Comparison of ENCODE assay signal across 8 mouse cellular contexts in the genomic region with DNA sequence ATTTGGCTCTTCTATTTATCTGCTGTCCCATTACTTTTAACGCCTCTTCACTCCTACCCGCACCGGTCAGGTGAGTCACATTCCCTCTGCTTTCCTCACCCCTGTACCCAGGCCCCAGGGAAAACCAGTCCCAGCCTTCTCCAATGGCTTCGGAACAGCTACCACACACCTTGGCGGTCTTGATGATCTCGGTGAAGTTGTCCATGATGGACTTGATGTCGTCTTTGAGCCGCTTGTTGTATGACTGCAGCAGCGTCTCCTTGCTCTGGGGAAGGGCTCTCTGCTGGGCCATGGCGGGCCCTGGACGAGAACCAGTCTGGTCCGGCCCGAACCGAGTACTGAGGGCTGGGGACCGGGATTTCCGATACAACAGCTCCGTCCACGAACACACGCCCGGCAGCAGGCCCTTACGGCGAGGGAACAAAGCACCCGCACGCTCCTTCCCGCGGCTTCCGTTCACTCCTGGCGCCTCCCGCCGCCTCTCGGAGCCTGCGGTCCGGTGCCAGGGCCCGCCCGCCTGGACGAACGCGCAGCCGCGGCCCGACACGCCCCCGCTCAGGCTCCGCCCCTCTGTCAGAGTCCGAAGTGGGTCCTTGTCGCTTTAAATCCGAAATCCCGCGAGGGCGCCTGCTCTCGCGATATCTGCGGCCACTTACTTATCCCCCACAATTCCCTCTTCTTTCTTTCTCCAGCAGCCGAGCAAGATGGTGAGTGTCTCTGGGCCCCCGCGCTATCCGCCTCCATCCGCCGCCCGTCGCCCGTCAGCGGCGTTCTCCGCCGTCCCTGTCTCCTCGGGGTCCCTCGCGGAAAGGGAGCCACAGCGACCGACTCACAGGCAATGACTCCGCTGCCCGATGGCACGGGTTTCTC. TPM values are rescaled to one million over a fixed set of nuclear protein-coding genes. Genes with fewer than 3 reads are reported as not detected.
A peak's percentile ranks its signal among the peaks of the same experiment; 100 is the strongest.
DNase-seq lines count a peak whose midpoint lies in the region; ATAC-seq and TF ChIP-seq lines count a peak whose summit lies in the region.

A gene (minus strand): TSS at position 554 of the 870 bp plus-strand sequence.
A gene (plus strand): TSS at position 641 of the 870 bp plus-strand sequence.

- TF ChIP-seq POLR2A in CH12.LX (IDR thresholded peaks at IDR 0.05; ENCODE audit: low read depth, low read length): peak; percentile 99
- peak; percentile 85 for TF ChIP-seq POLR2A in testis, adult 2 months (IDR thresholded peaks at IDR 0.05; ENCODE audit: control insufficient read depth, low read depth, low read length)

- DNase-seq in CH12.LX (ENCODE audit: extremely low read depth): peak; percentile 98
- DNase-seq in c-Kit-positive CD71-positive TER-119-negative erythroid progenitor cells, embryonic 14.5 days (ENCODE audit: low read depth): peak; percentile 97
- DNase-seq in heart, postnatal 0 days (ENCODE audit: low spot score): peak; percentile 96
- DNase-seq in kidney, postnatal 4 days: peak; percentile 100

- H3K36me3 ChIP-seq in CH12.LX (replicated peaks in 1 of 2; ENCODE audit: control insufficient read depth in 1 of 2, insufficient read depth in 1 of 2, low read length in 1 of 2): peaks cover 59 to 72% of the 10 kb centered on the region in 2 experiments
- H3K36me3 ChIP-seq in forebrain, embryonic 12.5 days (replicated peaks): peaks cover 67% of the 10 kb centered on the region
- peaks cover 56% of the 10 kb centered on the region for H3K36me3 ChIP-seq in heart, postnatal 0 days (replicated peaks; ENCODE audit: control insufficient read depth, insufficient read depth, low read length)
- H3K36me3 ChIP-seq in liver, embryonic 16.5 days (ENCODE audit: control insufficient read depth, insufficient read depth): peaks cover 44% of the 10 kb centered on the region
- H3K36me3 ChIP-seq in neural tube, embryonic 13.5 days: peaks cover 67% of the 10 kb centered on the region
- H3K36me3 ChIP-seq in testis, adult 2 months (ENCODE audit: control insufficient read depth, insufficient read depth, low read length): no peaks in the 10 kb centered on the region

- peaks cover 70% of the 10 kb centered on the region for H3K79me2 ChIP-seq in CH12.LX (replicated peaks; ENCODE audit: control insufficient read depth, extremely low read depth, insufficient read depth, poor library complexity, severe bottlenecking)

- peak within 1 kb of the TSS; percentile 90 for H3K4me2 ChIP-seq in CH12.LX (ENCODE audit: insufficient read depth, low read depth, poor library complexity, severe bottlenecking)
- H3K4me2 ChIP-seq in forebrain, embryonic 12.5 days: peak within 1 kb of the TSS; percentile 100
- H3K4me2 ChIP-seq in heart, postnatal 0 days (ENCODE audit: low read depth, low read length): peak within 1 kb of the TSS; percentile 97
- H3K4me2 ChIP-seq in liver, embryonic 16.5 days (ENCODE audit: low read depth, low read length): peak within 1 kb of the TSS; percentile 75
- peak within 1 kb of the TSS; percentile 100 for H3K4me2 ChIP-seq in neural tube, embryonic 13.5 days

- no peaks in the 10 kb centered on the region for H3K9me3 ChIP-seq in CH12.LX (replicated peaks; ENCODE audit: low read length)
- no peaks in the 10 kb centered on the region for H3K9me3 ChIP-seq in forebrain, embryonic 12.5 days
- H3K9me3 ChIP-seq in heart, postnatal 0 days (replicated peaks; ENCODE audit: control insufficient read depth, low read length): no peaks in the 10 kb centered on the region
- H3K9me3 ChIP-seq in liver, embryonic 16.5 days (replicated peaks; ENCODE audit: control insufficient read depth, low read length): no peaks in the 10 kb centered on the region
- H3K9me3 ChIP-seq in neural tube, embryonic 13.5 days: no peaks in the 10 kb centered on the region

- H3K4me3 ChIP-seq in CH12.LX (replicated peaks in 1 of 3; ENCODE audit: low read depth in 2 of 3, low read length in 2 of 3, poor library complexity in 1 of 3): peak within 1 kb of the TSS; percentile 69 to 98 (median 97)
- peak within 1 kb of the TSS; percentile 88 for H3K4me3 ChIP-seq in forebrain, embryonic 12.5 days (replicated peaks)
- H3K4me3 ChIP-seq in heart, postnatal 0 days (ENCODE audit: low read depth, low read length): peak within 1 kb of the TSS; percentile 68
- peak within 1 kb of the TSS; percentile 69 for H3K4me3 ChIP-seq in liver, embryonic 16.5 days (ENCODE audit: low read depth, low read length)
- peak within 1 kb of the TSS; percentile 96 for H3K4me3 ChIP-seq in neural tube, embryonic 13.5 days
- H3K4me3 ChIP-seq in testis, adult 2 months (ENCODE audit: control insufficient read depth, low read depth, low read length): peak within 1 kb of the TSS; percentile 91

- no peak for TF ChIP-seq CTCF in CH12.LX (conservative IDR thresholded peaks at IDR 0.05 in 1 of 2, IDR thresholded peaks at IDR 0.05 in 1 of 2; ENCODE audit: low read depth in 2 of 2, low read length in 2 of 2)
- no peak for TF ChIP-seq CTCF in heart, postnatal 0 days (IDR thresholded peaks at IDR 0.05; ENCODE audit: low read depth)
- no peak for TF ChIP-seq CTCF in testis, adult 2 months (IDR thresholded peaks at IDR 0.05; ENCODE audit: control insufficient read depth, insufficient read depth, insufficient replicate concordance, low read depth, low read length)

- no peaks in the 10 kb centered on the region for H3K27me3 ChIP-seq in CH12.LX (replicated peaks)
- no peaks in the 10 kb centered on the region for H3K27me3 ChIP-seq in forebrain, embryonic 12.5 days
- H3K27me3 ChIP-seq in heart, postnatal 0 days (ENCODE audit: control insufficient read depth, insufficient read depth, low read length): no peaks in the 10 kb centered on the region
- H3K27me3 ChIP-seq in liver, embryonic 16.5 days (ENCODE audit: control insufficient read depth, insufficient read depth, low read depth, low read length): no peaks in the 10 kb centered on the region
- H3K27me3 ChIP-seq in neural tube, embryonic 13.5 days: no peaks in the 10 kb centered on the region
- H3K27me3 ChIP-seq in testis, adult 2 months (ENCODE audit: control insufficient read depth, insufficient read depth, low read length): no peaks in the 10 kb centered on the region

- no peak for TF ChIP-seq EP300 in CH12.LX (IDR thresholded peaks at IDR 0.05; ENCODE audit: low read length)
- peak; percentile 95 for TF ChIP-seq EP300 in heart, postnatal 0 days (IDR thresholded peaks at IDR 0.05; ENCODE audit: low read depth)

- peak within 1 kb of the TSS; percentile 83 for H3K27ac ChIP-seq in CH12.LX (ENCODE audit: insufficient read depth, low read depth)
- peak within 1 kb of the TSS; percentile 96 for H3K27ac ChIP-seq in forebrain, embryonic 12.5 days
- peak within 1 kb of the TSS; percentile 87 for H3K27ac ChIP-seq in heart, postnatal 0 days (ENCODE audit: low read depth)
- peak within 1 kb of the TSS; percentile 89 for H3K27ac ChIP-seq in liver, embryonic 16.5 days (ENCODE audit: low read length)
- peak within 1 kb of the TSS; percentile 93 for H3K27ac ChIP-seq in neural tube, embryonic 13.5 days (replicated peaks)
- H3K27ac ChIP-seq in testis, adult 2 months (ENCODE audit: control insufficient read depth, insufficient read depth, low read depth, low read length): peak within 1 kb of the TSS; percentile 87

- dilution Hi-C loops in CH12.LX (cut with MboI; ENCODE audit: extremely low pct_ligation_motif_present, extremely low pct_unique_long_range_greater_than_20kb, low sequenced_read_pairs): no loop called here

- TF ChIP-seq RAD21 in CH12.LX (IDR thresholded peaks at IDR 0.05; ENCODE audit: low read depth, low read length): no peak

- peak within 1 kb of the TSS; percentile 98 for H3K9ac ChIP-seq in CH12.LX (ENCODE audit: insufficient read depth, low read depth)
- peak within 1 kb of the TSS; percentile 98 for H3K9ac ChIP-seq in forebrain, embryonic 12.5 days
- peak within 1 kb of the TSS; percentile 89 for H3K9ac ChIP-seq in heart, postnatal 0 days (replicated peaks; ENCODE audit: low read depth, low read length)
- H3K9ac ChIP-seq in liver, embryonic 16.5 days (ENCODE audit: low read depth, low read length): peak within 1 kb of the TSS; percentile 85
- H3K9ac ChIP-seq in neural tube, embryonic 13.5 days: peak within 1 kb of the TSS; percentile 99

- under 1% methylated on average over 73 of the region's 74 CpGs for WGBS in forebrain, embryonic 12.5 days
- under 1% methylated on average over 74 of the region's 74 CpGs for WGBS in heart, postnatal 0 days
- WGBS in liver, embryonic 16.5 days (ENCODE audit: insufficient replicate concordance): under 1% methylated on average over 74 of the region's 74 CpGs
- WGBS in neural tube, embryonic 13.5 days: under 1% methylated on average over 69 of the region's 74 CpGs

- ATAC-seq in forebrain, embryonic 12.5 days (ENCODE audit: low FRiP score): peak; percentile 93
- peak; percentile 94 for ATAC-seq in heart, postnatal 0 days (ENCODE audit: insufficient read depth, low read depth)
- ATAC-seq in liver, embryonic 16.5 days (ENCODE audit: low read depth): peak; percentile 95
- peak; percentile 91 for ATAC-seq in neural tube, embryonic 13.5 days (ENCODE audit: low read depth)

- in situ Hi-C loops in CH12.LX (cut with MboI; ENCODE audit: low pct_ligation_motif_present, low pct_unique_long_range_greater_than_20kb, low sequenced_read_pairs): no loop called here

- H3K4me1 ChIP-seq in CH12.LX (ENCODE audit: control insufficient read depth in 1 of 2, insufficient read depth in 2 of 2): peaks cover 21 to 52% of the 10 kb centered on the region in 2 experiments
- peaks cover 46% of the 10 kb centered on the region for H3K4me1 ChIP-seq in forebrain, embryonic 12.5 days
- peaks cover 27% of the 10 kb centered on the region for H3K4me1 ChIP-seq in heart, postnatal 0 days (ENCODE audit: control insufficient read depth, insufficient read depth)
- H3K4me1 ChIP-seq in liver, embryonic 16.5 days (ENCODE audit: control insufficient read depth, low read depth, low read length): peaks cover 34% of the 10 kb centered on the region
- peaks cover 55% of the 10 kb centered on the region for H3K4me1 ChIP-seq in neural tube, embryonic 13.5 days (replicated peaks)
- peaks cover 7% of the 10 kb centered on the region for H3K4me1 ChIP-seq in testis, adult 2 months (ENCODE audit: control insufficient read depth, insufficient read depth, low read length)

RNA-seq across cellular contexts. Expression of the first gene that starts in this region (rescaled TPM):
- 27.7 and 41.3 TPM in 2 replicates for total RNA-seq in CH12.LX (2012; rRNA removed)
- 34.4 and 42.1 TPM in 2 replicates for total RNA-seq in CH12.LX (2014; rRNA removed)
- polyA plus RNA-seq in CH12.LX (2012; ENCODE audit: insufficient read length, low read depth): 35.4 and 37.3 TPM in 2 replicates
- polyA plus RNA-seq in forebrain, embryonic 12.5 days (2016; fragmentation: Nextera tagmentation; extraction: Ambion mirVana): 139 and 144 TPM in 2 replicates
- total RNA-seq in heart, postnatal 0 days (2014; rRNA removed; ENCODE audit: low replicate concordance): 35.2 and 55.0 TPM in 2 replicates
- polyA plus RNA-seq in heart, postnatal 0 days (2015; fragmentation: Nextera tagmentation; extraction: Ambion mirVana): 38.0 and 38.4 TPM in 2 replicates
- polyA plus RNA-seq in liver, embryonic 16.5 days (2015; fragmentation: Nextera tagmentation; extraction: Ambion mirVana): 19.5 and 20.8 TPM in 2 replicates
- 129 TPM in 2 replicates for polyA plus RNA-seq in neural tube, embryonic 13.5 days (2015; fragmentation: Nextera tagmentation; extraction: Ambion mirVana)
- 30.3 and 34.4 TPM in 2 replicates for polyA plus RNA-seq in testis, adult 2 months (2012; rRNA removed)

RNA-seq across cellular contexts. Expression of the second gene that starts in this region (rescaled TPM):
- total RNA-seq in CH12.LX (2012; rRNA removed): 3,395 and 3,529 TPM in 2 replicates
- 3,077 and 3,396 TPM in 2 replicates for total RNA-seq in CH12.LX (2014; rRNA removed)
- 1,126 and 1,142 TPM in 2 replicates for polyA plus RNA-seq in CH12.LX (2012; ENCODE audit: insufficient read length, low read depth)
- 560 and 566 TPM in 2 replicates for polyA plus RNA-seq in forebrain, embryonic 12.5 days (2016; fragmentation: Nextera tagmentation; extraction: Ambion mirVana)
- total RNA-seq in heart, postnatal 0 days (2014; rRNA removed; ENCODE audit: low replicate concordance): 1,073 and 1,113 TPM in 2 replicates
- 340 and 347 TPM in 2 replicates for polyA plus RNA-seq in heart, postnatal 0 days (2015; fragmentation: Nextera tagmentation; extraction: Ambion mirVana)
- polyA plus RNA-seq in liver, embryonic 16.5 days (2015; fragmentation: Nextera tagmentation; extraction: Ambion mirVana): 297 and 333 TPM in 2 replicates
- 457 and 479 TPM in 2 replicates for polyA plus RNA-seq in neural tube, embryonic 13.5 days (2015; fragmentation: Nextera tagmentation; extraction: Ambion mirVana)
- polyA plus RNA-seq in testis, adult 2 months (2012; rRNA removed): 229 and 302 TPM in 2 replicates

Comparison
In these comparisons a context has a peak if more than half of its experiments do, and no peak if none do; other contexts are left out.
1. Peak in every context shown above with its lines: DNase-seq, ATAC-seq, H3K4me3 ChIP-seq and H3K27ac ChIP-seq.